19 mouse cellular contexts compared by ENCODE assay signal in the genomic region with DNA sequence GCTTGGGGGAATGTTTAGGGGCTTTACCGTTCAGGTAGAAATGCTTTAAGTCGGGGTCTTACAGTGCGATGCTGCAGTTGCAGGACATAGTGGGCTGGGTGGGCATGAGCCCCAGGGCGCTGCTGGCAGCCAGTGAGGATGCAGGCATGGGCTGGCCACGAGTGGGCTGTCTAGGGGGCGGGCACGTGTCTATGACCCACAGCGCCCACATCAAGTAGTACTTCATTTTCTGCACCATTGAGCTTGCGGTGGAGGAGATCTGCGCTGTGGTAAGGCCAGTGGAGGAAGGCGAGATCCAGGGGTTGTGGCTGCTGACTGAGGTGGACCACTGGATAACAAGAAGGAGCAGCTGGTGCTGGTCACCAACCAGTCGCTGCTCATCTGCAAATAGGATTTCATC. TPM values are rescaled to one million over a fixed set of nuclear protein-coding genes. Genes with fewer than 3 reads are reported as not detected.
"Had no signal": no experiment of that assay in that cellular context is flagged by ENCODE, and none has a peak within 500 bp of the region (broad histone marks: within the 10 kb centered on the region; RNA-seq: fewer than 3 reads in every experiment).

No protein-coding gene starts in this region.

- H3K4me1 ChIP-seq: limb, embryonic 12.5 days; limb, embryonic 15.5 days; neural tube, embryonic 13.5 days had no signal

- ATAC-seq: inflammation-experienced regulatory T-cells, adult 6 months; intestine, embryonic 16.5 days; liver, postnatal 0 days; lung, postnatal 0 days had no signal

- DNase-seq: kidney, adult 18-20 months; kidney, postnatal 10 days; left cerebral cortex, postnatal 4 days; liver, postnatal 0 days; lung, embryonic 14.5 days; thymus, postnatal 25 days had no signal

- H3K27ac ChIP-seq: limb, embryonic 12.5 days; limb, embryonic 15.5 days; liver, embryonic 14.5 days; macrophage; neural tube, embryonic 13.5 days had no signal

- H3K36me3 ChIP-seq: limb, embryonic 12.5 days; limb, embryonic 15.5 days; neural tube, embryonic 13.5 days had no signal

- H3K4me2 ChIP-seq: limb, embryonic 12.5 days; limb, embryonic 15.5 days; liver, embryonic 11.5 days; lung, embryonic 14.5 days; neural tube, embryonic 13.5 days had no signal

- H3K9me3 ChIP-seq: limb, embryonic 12.5 days; limb, embryonic 15.5 days; neural tube, embryonic 13.5 days had no signal

- H3K9ac ChIP-seq: limb, embryonic 12.5 days; limb, embryonic 15.5 days; liver, embryonic 14.5 days; liver, postnatal 0 days; lung, embryonic 14.5 days; neural tube, embryonic 13.5 days had no signal

- H3K27me3 ChIP-seq: neural tube, embryonic 13.5 days had no signal

- H3K4me3 ChIP-seq: limb, embryonic 12.5 days; limb, embryonic 15.5 days; neural tube, embryonic 13.5 days had no signal

RNA-seq across cellular contexts. Expression of a gene that starts 52.4 kb away (rescaled TPM):
- polyA plus RNA-seq: inflammation-experienced regulatory T-cells, adult 6 months; intestine, embryonic 16.5 days; limb, embryonic 12.5 days; limb, embryonic 15.5 days; liver, embryonic 11.5 days; liver, embryonic 14.5 days; liver, postnatal 0 days; lung, embryonic 14.5 days; lung, postnatal 0 days; macrophage; neural tube, embryonic 13.5 days; small intestine, adult 2 months; spleen, adult 2 months; stomach, embryonic 16.5 days; thymus, postnatal 0 days had no signal
